Mouse (Mus musculus): ENCODE measurements at regions not wholly inside any gene's neighbourhood (a gene's known extent, or its start where the extent isn't known, plus 50 kb on each side); places are given as distances from the start of the nearest gene placed in this dataset.

DNA sequence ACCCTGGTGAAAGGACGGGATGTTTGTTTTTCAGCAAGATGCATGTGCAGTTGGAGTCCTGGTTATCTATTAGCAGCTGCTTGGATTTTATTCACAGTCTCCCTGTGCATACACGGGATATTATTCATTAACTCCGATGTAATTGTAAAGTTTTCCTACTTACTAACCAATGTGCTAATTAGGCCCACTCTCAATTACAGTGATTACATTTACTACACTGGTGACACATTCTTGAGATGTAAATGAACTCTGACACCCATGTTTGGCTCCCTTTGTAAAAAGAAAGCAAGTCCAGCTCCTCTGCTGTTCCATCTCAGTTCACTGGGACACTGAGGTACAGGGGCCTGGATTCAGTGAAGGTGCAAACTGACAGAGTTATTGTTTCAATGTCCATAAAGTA, 526.1 kb upstream of the Gria3 start:
- H3K4me1 ChIP-seq (ENCODE audit: insufficient read depth, low read length) = no peaks in the 10 kb centered on the region
- H3K4me2 ChIP-seq (replicated peaks; ENCODE audit: low read depth, low read length) = no peak overlapping the region
- ATAC-seq (ENCODE audit: low FRiP score, low TSS enrichment) = peak; percentile 54; the same call in 1 of the 2 replicates
- no peak overlapping the region for H3K27ac ChIP-seq (ENCODE audit: low read length)
- H3K36me3 ChIP-seq (ENCODE audit: insufficient read depth, low read length) = no peaks in the 10 kb centered on the region
- H3K9me3 ChIP-seq (ENCODE audit: low read length) = no peaks in the 10 kb centered on the region
- WGBS = 88% methylated on average over 3 of the region's 3 CpGs
- no peak overlapping the region for H3K4me3 ChIP-seq (ENCODE audit: low read length)
- no peaks in the 10 kb centered on the region for H3K27me3 ChIP-seq (ENCODE audit: insufficient read depth, low read length)
- no peak overlapping the region for H3K9ac ChIP-seq (replicated peaks; ENCODE audit: low read length)

GRCm38 (mm10) chrX:40920445-40920844, 480.2 kb upstream of the Gria3 start:
- WGBS = 83% methylated on average over 2 of the region's 2 CpGs
- Histone ChIP-seq H3K4me2 (replicated peaks; ENCODE audit: low read depth, low read length) (no peak overlapping the region), H3K36me3 (ENCODE audit: insufficient read depth, low read length) (no peaks in the 10 kb centered on the region), H3K27me3 (ENCODE audit: insufficient read depth, low read length) (no peaks in the 10 kb centered on the region), H3K4me3 (ENCODE audit: low read length) (no peak overlapping the region), H3K9me3 (ENCODE audit: low read length) (no peaks in the 10 kb centered on the region), H3K4me1 (ENCODE audit: insufficient read depth, low read length) (no peaks in the 10 kb centered on the region), H3K27ac (ENCODE audit: low read length) (no peak overlapping the region), H3K9ac (replicated peaks; ENCODE audit: low read length) (no peak overlapping the region)
- ATAC-seq (ENCODE audit: low FRiP score, low TSS enrichment) = no peak
